Mouse (Mus musculus) urinary bladder, postnatal 14 days (tissue): Measurements from ENCODE around the gene Rsph1.
"Not testable (repeated sequence)": the region's sequence is repeated elsewhere in the genome, so short reads cannot be mapped to it uniquely, and the experiment has no call there.

ENCODE experiments used
- DNase-seq: peaks from one replicate; pipeline ENCODE4 v3.0.0; 2021; ENCODE audit warnings: low spot score

Rsph1 gene

DNA sequence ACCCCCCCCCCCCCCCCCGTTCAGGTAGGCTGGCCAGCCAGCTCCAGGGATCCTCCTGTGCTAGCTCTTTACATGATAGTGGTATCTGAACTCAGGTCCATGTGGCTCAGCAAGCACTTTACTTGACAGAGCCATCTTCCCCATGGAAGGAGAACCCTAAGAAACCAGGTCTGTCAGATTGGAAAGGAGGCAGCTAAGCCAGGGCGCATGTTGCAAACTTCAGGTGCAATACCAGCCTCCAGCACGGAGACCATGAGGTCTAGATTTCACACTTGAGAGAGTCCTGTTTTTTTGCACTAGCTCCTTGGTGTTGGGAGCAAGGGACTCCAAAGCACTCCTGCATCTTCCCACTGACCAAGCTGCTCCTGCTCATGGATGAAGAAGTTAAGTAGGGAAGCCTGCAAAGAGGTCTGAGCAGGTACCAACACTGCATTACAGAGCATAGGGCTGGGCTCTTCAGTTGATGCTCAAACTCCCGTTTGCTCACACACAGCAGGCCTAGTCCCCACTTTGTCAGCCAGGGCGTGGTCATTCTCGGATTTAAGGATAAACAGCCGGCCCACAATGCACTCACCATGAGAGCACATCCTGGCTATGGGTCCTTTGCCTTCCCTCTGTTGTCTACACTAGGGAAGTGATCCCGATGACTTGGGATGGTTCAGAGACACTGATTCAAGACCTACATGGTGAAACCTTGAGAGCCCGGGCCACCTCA lies 819 bp downstream of the Rsph1 start:
- DNase-seq, result peak; percentile 58

DNA sequence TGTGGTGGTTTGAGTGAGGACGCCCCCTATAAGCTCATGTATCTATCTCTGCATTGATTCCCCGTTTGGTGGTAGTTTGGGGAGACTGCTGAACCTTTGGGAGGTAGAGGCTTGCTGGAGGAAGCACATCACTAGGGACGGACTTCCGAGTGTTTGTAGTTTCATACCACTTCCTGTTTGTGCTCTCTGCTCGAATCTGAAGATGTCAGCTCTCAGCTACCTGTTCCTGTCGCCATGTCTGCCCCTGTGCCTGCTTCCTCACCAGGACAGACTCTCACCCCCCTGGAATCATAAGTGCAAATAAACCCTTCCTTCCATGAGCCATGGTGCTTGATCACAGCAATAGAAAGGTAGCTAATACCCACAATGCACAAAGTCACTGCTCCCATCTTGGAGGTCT lies 2.0 kb downstream of the Rsph1 start:
- DNase-seq, result no peak

GRCm38 (mm10) chr17:31273631-31274030 lies 3.6 kb downstream of the Rsph1 start:
- no peak for DNase-seq

- DNase-seq, result no peak
These were observed 4.6 kb downstream of the Rsph1 start for GRCm38 (mm10) chr17:31272416-31273165.

GRCm38 (mm10) chr17:31271136-31271851 lies 5.9 kb downstream of the Rsph1 start:
- no peak for DNase-seq

- DNase-seq, result not testable (repeated sequence)
These were observed 6.4 kb downstream of the Rsph1 start for GRCm38 (mm10) chr17:31270736-31271135.

DNA sequence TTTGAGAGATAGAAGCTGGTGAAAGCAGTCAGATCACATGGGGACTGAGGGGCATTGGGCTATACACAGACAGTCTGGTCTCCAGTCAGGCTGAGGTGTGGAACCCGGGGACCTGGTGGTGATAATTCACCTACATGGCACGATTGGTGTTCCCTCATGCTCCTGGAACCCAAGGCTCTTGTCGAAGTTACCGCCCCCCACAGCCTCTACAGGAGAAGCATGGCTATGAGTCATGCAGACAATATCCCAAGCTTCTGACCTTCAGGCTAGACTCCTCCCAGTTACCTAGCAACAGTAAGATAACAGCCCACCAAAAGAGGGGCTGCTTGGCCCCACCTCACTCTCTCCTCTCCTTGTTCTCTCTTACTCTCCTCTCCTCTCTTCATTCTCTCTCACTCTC lies 6.9 kb downstream of the Rsph1 start:
- DNase-seq, result no peak

- no peak for DNase-seq
These were observed 7.4 kb downstream of the Rsph1 start for GRCm38 (mm10) chr17:31269761-31270160.

DNA sequence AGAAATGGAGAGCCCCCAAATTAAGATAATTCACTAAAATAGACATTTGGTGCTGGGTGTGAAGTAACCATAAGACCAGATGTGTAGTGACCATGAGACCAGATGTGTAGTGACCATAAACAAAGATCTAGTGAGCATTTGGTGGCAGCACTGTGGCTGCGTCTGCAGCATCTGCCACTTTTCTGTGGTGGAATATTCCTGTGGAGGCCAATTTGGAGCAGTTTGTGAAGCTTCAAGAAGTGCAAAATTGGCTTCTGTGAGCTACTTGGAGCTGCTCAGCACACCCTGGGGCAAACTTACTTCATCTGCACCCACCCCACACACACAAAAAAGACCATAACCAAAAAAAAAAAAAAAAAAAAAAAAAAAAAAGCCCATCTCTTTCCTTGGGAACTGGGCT lies 9.2 kb downstream of the Rsph1 start:
- no peak for DNase-seq

DNA sequence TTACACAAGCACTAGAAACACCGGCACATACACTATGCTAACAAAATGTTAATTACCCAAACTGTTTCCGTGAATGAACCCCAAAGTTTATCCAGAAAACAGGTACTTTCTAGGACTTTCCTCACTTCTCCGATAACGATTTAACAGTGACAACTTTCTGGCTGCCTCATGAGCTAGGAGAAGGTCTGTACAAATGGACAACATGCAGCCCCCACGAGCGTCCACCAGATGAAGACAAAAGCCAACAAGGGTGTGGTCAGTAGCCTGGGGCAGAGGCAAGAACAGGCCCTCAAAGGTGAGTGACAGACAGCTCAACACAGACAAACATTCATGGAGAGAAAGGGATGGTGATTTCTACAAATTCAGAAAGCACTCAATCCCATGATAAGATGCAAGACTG lies 9.6 kb downstream of the Rsph1 start:
- DNase-seq, result no peak

GRCm38 (mm10) chr17:31267138-31267537 lies 10.0 kb downstream of the Rsph1 start:
- DNase-seq, result no peak

DNA sequence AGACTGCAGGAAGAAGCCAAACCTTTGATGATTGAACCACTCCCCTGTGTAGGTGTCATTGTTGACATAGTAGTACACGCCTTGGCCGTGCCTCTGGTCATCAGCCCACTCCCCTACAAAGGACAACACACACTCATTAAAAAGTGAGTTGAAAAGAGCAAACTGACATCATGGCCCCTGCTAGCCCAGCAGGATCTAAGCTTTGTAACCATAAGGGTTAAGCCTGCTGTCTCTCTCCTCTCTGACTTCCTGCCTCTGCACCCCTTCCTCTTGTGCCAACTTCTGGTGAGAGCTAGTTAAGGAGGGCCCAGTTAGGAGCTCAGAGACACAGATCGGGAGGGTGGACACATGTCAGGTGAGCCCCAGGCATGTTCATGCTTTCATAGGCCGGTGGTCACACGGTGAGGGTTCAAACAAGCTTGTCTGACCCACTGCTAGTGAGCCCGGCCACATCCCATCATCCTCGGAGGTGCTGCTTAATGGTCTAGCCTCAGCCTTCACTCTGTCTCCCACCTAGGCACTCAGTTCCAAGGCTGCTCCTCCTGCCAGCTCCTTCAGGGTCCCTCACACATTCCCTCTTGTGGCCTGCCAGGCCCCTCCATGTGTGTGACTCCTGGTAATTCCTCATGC lies 10.7 kb downstream of the Rsph1 start:
- DNase-seq, result no peak

DNA sequence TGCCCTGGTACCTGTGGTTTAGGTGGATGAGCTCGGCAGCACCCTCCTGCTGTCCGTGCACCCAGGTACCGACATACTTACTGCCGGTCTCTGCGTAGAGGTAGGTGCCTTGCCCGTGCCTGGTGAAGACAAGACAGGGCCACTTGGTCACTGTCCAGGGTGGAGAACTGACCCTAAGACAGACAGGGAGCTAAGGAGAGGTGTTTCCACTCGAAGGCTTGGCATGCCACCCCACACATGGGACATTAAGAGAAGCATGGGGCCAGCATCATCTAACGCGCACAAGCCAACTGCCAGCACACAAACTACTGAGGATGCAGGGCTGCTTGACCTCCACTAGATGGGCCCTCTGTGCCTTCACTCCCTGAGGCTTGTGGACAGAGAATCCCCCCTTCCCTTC lies 11.4 kb downstream of the Rsph1 start:
- DNase-seq, result no peak

DNA sequence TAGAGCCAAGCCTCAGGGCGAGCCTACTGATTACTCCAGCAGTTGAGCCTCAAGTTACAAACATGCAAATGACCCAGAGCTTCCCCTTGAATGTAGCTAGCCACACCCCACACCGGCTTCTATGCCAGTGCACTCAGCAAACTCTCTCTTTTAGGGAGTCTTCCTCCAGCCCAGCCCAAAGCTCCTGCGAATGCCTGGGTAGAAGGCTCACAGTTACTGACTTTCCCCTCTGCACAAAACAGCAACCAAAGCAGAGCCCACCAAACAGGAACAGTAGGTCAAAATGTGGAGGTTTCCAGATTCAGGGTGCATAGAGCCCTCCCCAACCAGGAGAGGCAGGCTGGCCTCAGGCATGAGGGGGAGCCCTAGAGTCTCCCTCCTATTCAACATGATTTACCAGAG lies 12.0 kb downstream of the Rsph1 start:
- peak; percentile 52 for DNase-seq

- no peak for DNase-seq
These were observed 12.8 kb downstream of the Rsph1 start for GRCm38 (mm10) chr17:31264372-31264771.

DNA sequence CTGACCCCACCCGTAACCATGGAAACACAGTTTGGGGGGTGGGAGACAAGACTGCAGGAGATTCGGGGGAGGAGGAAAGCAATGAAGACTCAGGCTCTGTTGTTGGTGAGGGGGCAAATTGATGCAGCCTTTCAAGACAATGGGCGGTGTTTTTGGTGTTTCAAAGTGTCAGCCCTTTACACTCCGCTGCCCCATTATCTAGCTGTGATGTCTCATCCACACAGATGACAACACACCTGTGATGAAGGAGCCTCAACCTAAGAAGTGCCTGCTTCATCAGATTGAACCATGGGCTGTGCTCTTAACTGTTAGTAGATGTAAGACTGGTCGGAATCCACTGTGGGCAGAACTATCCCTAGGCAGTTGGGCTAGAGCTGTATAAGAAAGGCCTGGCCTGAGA lies 13.4 kb downstream of the Rsph1 start:
- DNase-seq, result no peak

GRCm38 (mm10) chr17:31262715-31263114 lies 14.5 kb downstream of the Rsph1 start:
- no peak for DNase-seq

DNA sequence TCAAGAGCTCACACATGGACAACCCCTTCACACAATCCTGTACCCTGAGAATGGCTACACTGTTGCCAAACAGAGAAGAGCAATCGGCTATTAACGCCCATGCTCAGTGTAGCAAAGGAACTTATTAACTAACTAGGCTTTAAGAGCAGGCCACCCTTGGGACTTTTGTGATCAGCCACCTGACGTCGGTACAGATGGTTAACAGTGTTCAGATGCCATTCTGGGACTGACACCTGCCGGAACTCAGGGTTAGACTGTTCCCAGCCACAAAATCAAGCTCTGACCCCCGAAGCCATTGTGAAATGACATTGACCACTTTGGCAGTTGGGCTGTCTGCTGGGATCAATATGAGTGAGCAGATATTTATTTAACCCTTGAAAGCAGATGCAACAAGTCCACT lies 15.8 kb downstream of the Rsph1 start:
- no peak for DNase-seq

DNA sequence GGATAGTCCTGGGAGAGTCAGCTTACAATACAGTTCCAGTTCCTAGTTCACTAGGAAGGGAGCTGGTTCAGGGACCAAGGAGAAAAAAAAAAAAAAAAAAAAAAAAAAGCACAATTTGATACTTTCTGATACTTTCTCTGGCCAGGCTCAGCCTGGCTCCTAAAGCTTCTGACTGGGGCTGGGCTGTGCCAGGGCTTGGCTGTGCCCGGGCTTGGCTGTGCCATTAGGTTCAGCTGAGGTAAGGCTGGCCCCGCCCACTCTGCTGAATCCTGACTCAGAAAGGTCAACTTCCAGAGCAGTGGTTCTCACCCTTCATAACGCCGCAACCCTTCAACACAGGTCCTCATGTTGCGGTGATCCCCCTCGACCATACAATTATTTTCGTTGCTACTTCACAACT lies 16.8 kb downstream of the Rsph1 start:
- DNase-seq, result peak; percentile 73

GRCm38 (mm10) chr17:31259825-31260224 lies 17.4 kb downstream of the Rsph1 start:
- DNase-seq, result no peak

GRCm38 (mm10) chr17:31259145-31259544 lies 18.0 kb downstream of the Rsph1 start:
- DNase-seq, result no peak

- no peak for DNase-seq
These were observed 18.8 kb downstream of the Rsph1 start for GRCm38 (mm10) chr17:31258310-31258865.
